18 mouse cellular contexts compared by ENCODE assay signal in genomic region chr15:97860353-97860752, GRCm38 (mm10). TPM values are rescaled to one million over a fixed set of nuclear protein-coding genes. Genes with fewer than 3 reads are reported as not detected.
"Had no signal": no experiment of that assay in that cellular context is flagged by ENCODE, and none has a peak within 500 bp of the region (broad histone marks: within the 10 kb centered on the region; RNA-seq: fewer than 3 reads in every experiment).

No protein-coding gene starts in this region.

- H3K27ac ChIP-seq: midbrain, embryonic 10.5 days; midbrain, embryonic 12.5 days; neural tube, embryonic 13.5 days; neural tube, embryonic 15.5 days had no signal

- H3K4me2 ChIP-seq: lung, embryonic 14.5 days; midbrain, embryonic 12.5 days; neural tube, embryonic 13.5 days; neural tube, embryonic 15.5 days had no signal

- DNase-seq: lung, embryonic 14.5 days; lung, postnatal 10 days; lung, postnatal 4 days; midbrain, embryonic 14.5 days; retina, postnatal 1 day; right cerebral cortex, adult 18-20 months; right cerebral cortex, postnatal 25 days; right cerebral cortex, postnatal 4 days; spleen, adult 18-20 months; thymus, adult 18-20 months; thymus, postnatal 14 days; thymus, postnatal 36 days had no signal

- H3K4me1 ChIP-seq: neural tube, embryonic 13.5 days; neural tube, embryonic 15.5 days had no signal

- H3K27me3 ChIP-seq: midbrain, embryonic 12.5 days; neural tube, embryonic 13.5 days; neural tube, embryonic 15.5 days had no signal

- H3K4me3 ChIP-seq: midbrain, embryonic 10.5 days; midbrain, embryonic 12.5 days; myocyte; neural tube, embryonic 13.5 days; neural tube, embryonic 15.5 days had no signal

- H3K9ac ChIP-seq: lung, embryonic 14.5 days; midbrain, embryonic 12.5 days; neural tube, embryonic 13.5 days; neural tube, embryonic 15.5 days had no signal

- ATAC-seq: midbrain, embryonic 16.5 days had no signal

- H3K36me3 ChIP-seq: midbrain, embryonic 10.5 days; midbrain, embryonic 12.5 days; neural tube, embryonic 13.5 days; neural tube, embryonic 15.5 days had no signal

- H3K9me3 ChIP-seq: midbrain, embryonic 10.5 days; midbrain, embryonic 12.5 days; neural tube, embryonic 13.5 days; neural tube, embryonic 15.5 days had no signal

RNA-seq across cellular contexts. Expression of gene Vdr, which starts 50.1 kb away (rescaled TPM):
- polyA plus RNA-seq: midbrain, embryonic 14.5 days had no signal
